Mouse (Mus musculus) cortical plate, adult 2 months (tissue): ENCODE results near the gene Syt7.

ENCODE experiments used
- CTCF ChIP-seq: fragments of 200-500 bp; IDR thresholded peaks from 2 replicates; pipeline ENCODE4 v1.5.1; 2011; ENCODE audit warnings: mild to moderate bottlenecking, control low read depth, low read length; ENCODE audit not compliant: insufficient read depth; ENCODE audit errors: extremely low read depth
- POLR2A ChIP-seq: fragments of 200-500 bp; IDR thresholded peaks from 2 replicates; pipeline ENCODE4 v1.6.1; 2011; ENCODE audit warnings: mild to moderate bottlenecking, low read length, control low read depth; ENCODE audit not compliant: insufficient read depth; ENCODE audit errors: extremely low read depth

DNA sequence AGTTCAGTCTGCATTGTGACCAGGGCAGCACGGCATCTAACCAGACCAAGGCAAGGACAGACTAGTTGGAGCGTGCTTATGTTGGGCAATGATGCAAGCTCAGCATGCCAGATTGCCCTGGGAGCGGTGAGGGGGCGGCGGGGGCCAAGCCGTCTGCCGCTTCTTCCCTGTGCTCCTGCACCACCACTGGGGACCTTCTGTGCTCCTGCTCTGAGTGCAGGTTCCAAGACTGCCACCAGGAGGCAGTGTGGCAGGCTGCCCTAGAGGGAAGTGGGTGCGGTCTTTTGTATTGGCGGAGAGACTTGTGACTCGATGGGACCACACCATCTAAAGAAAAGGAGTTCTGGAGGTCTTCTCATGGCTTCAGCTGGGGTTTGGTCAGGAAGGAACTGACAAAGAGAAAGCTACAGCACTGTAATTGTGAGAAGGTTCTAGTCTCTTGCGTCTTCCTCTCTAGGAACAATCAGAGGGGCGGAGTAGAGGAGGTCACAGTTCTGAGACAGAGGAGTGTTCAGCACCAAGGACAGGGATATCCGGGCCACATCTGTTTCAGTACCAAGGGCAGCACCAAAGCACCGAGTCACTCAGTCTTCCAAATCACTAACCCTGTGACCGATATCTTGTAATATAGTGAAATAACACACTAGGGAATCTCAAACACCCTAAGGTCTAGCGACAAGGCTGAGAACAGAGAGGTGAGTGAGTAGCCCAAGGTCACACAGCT lies 14.0 kb downstream of the Syt7 start:
- TF ChIP-seq CTCF, result peak; percentile 43
- no peak for TF ChIP-seq POLR2A
